Mouse (Mus musculus): Measurements from ENCODE around the gene Ttc39d.

DNA sequence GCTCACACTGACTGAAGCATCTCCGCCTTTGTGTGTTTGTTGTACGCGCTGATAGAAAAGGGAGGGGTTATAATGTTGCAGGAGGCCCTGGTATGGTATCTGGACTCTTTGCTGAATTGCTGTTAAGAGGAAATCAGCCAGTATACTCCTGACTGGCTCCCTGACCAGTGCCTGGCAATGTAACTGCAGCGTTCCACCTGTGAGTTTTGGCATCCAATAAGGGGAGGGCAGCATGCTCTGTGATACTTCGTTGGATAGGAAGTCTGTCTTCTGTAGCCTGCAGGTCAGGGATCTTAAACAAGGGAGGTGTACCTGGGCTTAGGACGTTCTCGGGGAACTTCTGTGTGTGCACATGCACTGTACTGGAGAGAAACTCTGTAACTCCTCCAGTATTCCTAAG is 36.3 kb upstream of the Ttc39d start:
- TF ChIP-seq CTCF (conservative IDR thresholded peaks at IDR 0.05; ENCODE audit: insufficient read depth, insufficient read length, low read depth, low read length) (no peak), POLR2A (IDR thresholded peaks at IDR 0.05; ENCODE audit: low read depth, low read length) (no peak)
